Mouse (Mus musculus): ENCODE results near the gene Syt9. TPM values are rescaled to one million over a fixed set of nuclear protein-coding genes. Genes with fewer than 3 reads are reported as not detected.

The Syt9 gene
- polyA plus RNA-seq, 1 experiment from 2014 or later, result 6.9 TPM

DNA sequence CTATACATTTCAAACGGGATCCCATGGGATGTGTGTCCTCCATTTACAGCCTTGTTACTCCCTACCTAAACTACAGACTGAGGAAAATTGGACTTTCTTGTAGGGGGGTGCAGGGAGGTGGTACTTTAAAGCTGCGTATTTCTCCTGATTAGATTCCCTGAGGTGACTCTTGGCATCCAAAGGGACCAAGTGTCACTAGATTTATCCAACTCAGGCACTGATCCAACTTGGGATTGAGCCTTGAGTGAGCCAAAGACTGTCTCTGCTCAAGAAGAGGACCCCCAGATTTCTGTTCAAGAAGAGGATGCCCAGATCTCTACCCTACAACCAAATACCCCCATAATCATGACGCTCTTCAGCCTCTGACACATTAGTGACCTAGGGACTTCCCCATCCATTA lies 66.9 kb downstream of the Syt9 start:
- WGBS, result 86% methylated on average over 3 of the region's 3 CpGs
- no peaks in the 10 kb centered on the region for H3K36me3 ChIP-seq (ENCODE audit: control insufficient read depth, insufficient read depth, low read length)
- no peak for DNase-seq (ENCODE audit: low spot score)
- H3K4me2 ChIP-seq (ENCODE audit: low read length), result no peak overlapping the region
- H3K27ac ChIP-seq (ENCODE audit: low read depth), result no peak overlapping the region
- no peak for ATAC-seq (replicated peaks; ENCODE audit: low FRiP score, low TSS enrichment, low read depth)
- H3K9me3 ChIP-seq (ENCODE audit: control insufficient read depth, low read length), result no peaks in the 10 kb centered on the region
- H3K27me3 ChIP-seq (replicated peaks; ENCODE audit: control insufficient read depth, insufficient read depth, low read length), result no peaks in the 10 kb centered on the region
- H3K9ac ChIP-seq (ENCODE audit: low read length), result no peak overlapping the region
- no peak overlapping the region for H3K4me3 ChIP-seq (ENCODE audit: low read depth, low read length)
- H3K4me1 ChIP-seq (replicated peaks; ENCODE audit: control insufficient read depth, insufficient read depth, low read length), result no peaks in the 10 kb centered on the region

DNA sequence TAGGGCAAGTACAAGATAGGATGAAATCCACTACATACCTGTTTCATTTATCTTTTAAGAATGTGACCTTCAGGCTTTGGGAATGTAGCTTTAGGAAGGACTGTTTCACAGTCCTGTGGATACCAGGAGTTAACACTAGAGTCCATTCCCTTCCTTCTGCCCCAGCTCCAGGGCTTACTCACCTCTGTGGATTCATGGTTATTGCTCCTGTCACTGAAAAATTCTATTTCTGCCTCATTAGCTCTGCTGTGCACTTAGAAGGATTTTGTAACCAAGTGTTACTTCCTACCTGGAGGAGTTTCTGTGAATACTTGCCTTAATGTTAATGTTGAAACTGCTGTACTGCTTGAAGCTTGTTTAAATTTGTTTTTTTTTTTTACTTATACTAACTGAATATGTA lies 74.1 kb downstream of the Syt9 start:
- Histone ChIP-seq H3K27me3 (replicated peaks; ENCODE audit: control insufficient read depth, insufficient read depth, low read length) (no peaks in the 10 kb centered on the region), H3K4me3 (ENCODE audit: low read depth, low read length) (no peak overlapping the region)
- ATAC-seq (replicated peaks; ENCODE audit: low FRiP score, low TSS enrichment, low read depth), result no peak

DNA sequence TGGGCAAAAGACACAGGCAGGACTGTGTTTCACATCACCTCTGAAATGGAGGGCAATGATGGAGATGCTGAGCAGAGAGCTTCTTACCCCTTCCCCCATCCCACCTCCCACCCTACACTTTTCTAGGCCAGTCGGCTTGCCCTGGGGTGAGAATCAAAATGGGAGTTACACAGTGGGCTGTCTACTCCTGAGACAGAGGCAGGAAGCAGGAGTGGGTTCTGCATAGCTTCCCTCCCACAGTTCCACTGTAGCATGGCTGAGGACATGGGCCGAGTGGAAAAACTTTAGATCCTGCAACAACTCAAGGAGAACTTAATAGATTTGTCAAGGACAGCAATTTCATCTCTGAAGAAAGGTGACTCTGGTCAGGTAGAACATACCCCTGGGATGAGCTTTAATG lies 84.1 kb downstream of the Syt9 start:
- no peak overlapping the region for H3K4me3 ChIP-seq (ENCODE audit: low read depth, low read length)
- 69% methylated on average over 2 of the region's 2 CpGs for whole genome bisulfite sequencing
- no peak for DNase-seq (ENCODE audit: low spot score)
- no peaks in the 10 kb centered on the region for H3K4me1 ChIP-seq (replicated peaks; ENCODE audit: control insufficient read depth, insufficient read depth, low read length)
- no peaks in the 10 kb centered on the region for H3K9me3 ChIP-seq (ENCODE audit: control insufficient read depth, low read length)
- no peak for ATAC-seq (replicated peaks; ENCODE audit: low FRiP score, low TSS enrichment, low read depth)
- no peak overlapping the region for H3K4me2 ChIP-seq (ENCODE audit: low read length)
- no peaks in the 10 kb centered on the region for H3K36me3 ChIP-seq (ENCODE audit: control insufficient read depth, insufficient read depth, low read length)
- no peak overlapping the region for H3K9ac ChIP-seq (ENCODE audit: low read length)
- no peak overlapping the region for H3K27ac ChIP-seq (ENCODE audit: low read depth)
- no peaks in the 10 kb centered on the region for H3K27me3 ChIP-seq (replicated peaks; ENCODE audit: control insufficient read depth, insufficient read depth, low read length)

More for the DNA sequence above, 74.1 kb downstream of the Syt9 start:
- no peaks in the 10 kb centered on the region for H3K4me1 ChIP-seq (replicated peaks; ENCODE audit: control insufficient read depth, insufficient read depth, low read length)
- H3K4me2 ChIP-seq (ENCODE audit: low read length), result no peak overlapping the region
- no peaks in the 10 kb centered on the region for H3K9me3 ChIP-seq (ENCODE audit: control insufficient read depth, low read length)
- no peak for DNase-seq (ENCODE audit: low spot score)
- H3K27ac ChIP-seq (ENCODE audit: low read depth), result no peak overlapping the region
- no peak overlapping the region for H3K9ac ChIP-seq (ENCODE audit: low read length)
- H3K36me3 ChIP-seq (ENCODE audit: control insufficient read depth, insufficient read depth, low read length), result no peaks in the 10 kb centered on the region

DNA sequence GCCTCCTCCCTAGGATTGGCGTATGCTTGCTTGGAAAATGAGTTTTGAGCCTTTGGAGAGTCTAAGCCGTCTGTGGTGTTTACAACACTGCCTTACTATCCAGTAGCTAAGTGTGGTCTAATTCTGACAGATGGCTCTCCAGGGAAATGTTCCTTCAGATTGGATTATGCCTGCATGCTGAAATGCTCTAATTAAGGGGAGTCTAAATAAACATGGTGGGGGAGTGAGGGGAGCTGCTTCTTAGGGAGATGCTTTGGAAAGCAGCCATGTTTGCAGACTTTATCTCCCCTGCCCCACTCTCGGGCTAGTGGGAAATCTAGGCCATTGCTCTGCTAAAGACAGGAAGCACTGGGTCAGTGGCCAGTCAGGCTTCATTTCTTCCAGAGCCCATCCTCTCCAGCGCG lies 84.6 kb downstream of the Syt9 start:
- ATAC-seq (replicated peaks; ENCODE audit: low FRiP score, low TSS enrichment, low read depth) (no peak), DNase-seq (ENCODE audit: low spot score) (no peak)
- Histone ChIP-seq H3K4me3 (ENCODE audit: low read depth, low read length) (no peak overlapping the region), H3K4me2 (ENCODE audit: low read length) (no peak overlapping the region), H3K9me3 (ENCODE audit: control insufficient read depth, low read length) (no peaks in the 10 kb centered on the region), H3K9ac (ENCODE audit: low read length) (no peak overlapping the region), H3K27ac (ENCODE audit: low read depth) (no peak overlapping the region), H3K27me3 (replicated peaks; ENCODE audit: control insufficient read depth, insufficient read depth, low read length) (no peaks in the 10 kb centered on the region), H3K36me3 (ENCODE audit: control insufficient read depth, insufficient read depth, low read length) (no peaks in the 10 kb centered on the region), H3K4me1 (replicated peaks; ENCODE audit: control insufficient read depth, insufficient read depth, low read length) (no peaks in the 10 kb centered on the region)
- 34% methylated on average over 5 of the region's 5 CpGs for whole genome bisulfite sequencing

DNA sequence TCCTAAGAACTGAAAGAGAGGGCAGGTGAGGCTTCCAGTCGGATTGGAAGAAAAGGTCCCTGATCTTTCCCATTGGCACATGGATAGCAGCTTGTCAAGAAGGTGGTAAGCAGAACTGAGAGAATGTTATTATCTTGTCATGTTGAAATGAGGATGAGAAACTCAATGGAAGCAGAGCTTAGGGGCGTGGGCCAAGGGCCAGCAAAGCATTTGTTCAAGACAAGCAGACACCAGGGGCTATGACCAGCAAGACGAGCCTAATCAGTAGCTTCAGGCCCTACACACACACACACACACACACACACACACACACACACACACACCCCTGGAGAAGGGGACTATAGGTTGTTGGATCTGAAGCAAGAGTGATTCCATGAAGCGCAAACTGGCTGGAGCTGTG lies 90.6 kb downstream of the Syt9 start:
- Histone ChIP-seq H3K9me3 (ENCODE audit: control insufficient read depth, low read length) (no peaks in the 10 kb centered on the region), H3K27me3 (replicated peaks; ENCODE audit: control insufficient read depth, insufficient read depth, low read length) (no peaks in the 10 kb centered on the region), H3K27ac (ENCODE audit: low read depth) (no peak overlapping the region), H3K4me3 (ENCODE audit: low read depth, low read length) (no peak overlapping the region), H3K9ac (ENCODE audit: low read length) (no peak overlapping the region), H3K4me2 (ENCODE audit: low read length) (no peak overlapping the region), H3K36me3 (ENCODE audit: control insufficient read depth, insufficient read depth, low read length) (no peaks in the 10 kb centered on the region), H3K4me1 (replicated peaks; ENCODE audit: control insufficient read depth, insufficient read depth, low read length) (no peaks in the 10 kb centered on the region)
- no peak for DNase-seq (ENCODE audit: low spot score)
- 85% methylated on average over 4 of the region's 4 CpGs for WGBS
- no peak for ATAC-seq (replicated peaks; ENCODE audit: low FRiP score, low TSS enrichment, low read depth)

DNA sequence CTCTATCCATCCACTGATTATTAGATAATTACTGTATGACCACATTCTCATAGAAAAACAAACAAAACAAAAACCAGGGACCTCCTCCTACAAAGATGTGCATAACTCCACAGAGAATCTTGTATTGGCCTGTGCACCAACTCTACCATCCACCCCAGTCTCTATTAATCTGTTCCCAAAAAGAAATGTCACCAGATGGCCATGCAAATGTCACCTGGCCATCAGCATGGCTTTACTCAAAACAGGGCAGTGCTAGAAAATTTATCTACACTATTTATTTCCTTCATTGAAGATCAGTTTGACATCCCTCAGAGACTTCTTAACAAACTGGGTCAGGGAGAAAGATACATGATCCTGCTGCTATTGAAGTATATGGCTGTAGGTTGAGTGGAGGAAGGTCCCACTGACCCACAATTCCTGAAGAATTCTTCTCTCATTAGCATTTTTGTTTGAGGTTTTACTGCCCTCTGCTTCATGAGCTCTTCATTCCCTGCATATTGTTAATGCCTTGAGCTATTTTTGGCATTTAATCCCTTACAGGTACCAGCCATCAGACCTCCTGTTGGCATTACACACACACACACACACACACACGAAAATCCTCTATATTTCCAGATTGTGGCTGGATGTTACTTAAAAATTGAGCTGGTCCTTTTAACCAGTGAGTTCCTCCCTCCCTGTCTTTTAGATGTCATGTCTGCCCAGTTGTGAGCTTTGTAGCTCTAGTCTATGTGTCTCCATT lies 91.3 kb downstream of the Syt9 start:
- WGBS, result 79% methylated on average over 1 of the region's 1 CpGs
- H3K4me2 ChIP-seq (ENCODE audit: low read length), result no peak overlapping the region
- H3K27ac ChIP-seq (ENCODE audit: low read depth), result no peak overlapping the region
- H3K4me1 ChIP-seq (replicated peaks; ENCODE audit: control insufficient read depth, insufficient read depth, low read length), result no peaks in the 10 kb centered on the region
- ATAC-seq (replicated peaks; ENCODE audit: low FRiP score, low TSS enrichment, low read depth) (no peak), DNase-seq (ENCODE audit: low spot score) (no peak)
- no peak overlapping the region for H3K9ac ChIP-seq (ENCODE audit: low read length)
- H3K36me3 ChIP-seq (ENCODE audit: control insufficient read depth, insufficient read depth, low read length), result no peaks in the 10 kb centered on the region
- H3K27me3 ChIP-seq (replicated peaks; ENCODE audit: control insufficient read depth, insufficient read depth, low read length), result no peaks in the 10 kb centered on the region
- no peak overlapping the region for H3K4me3 ChIP-seq (ENCODE audit: low read depth, low read length)
- H3K9me3 ChIP-seq (ENCODE audit: control insufficient read depth, low read length), result no peaks in the 10 kb centered on the region

DNA sequence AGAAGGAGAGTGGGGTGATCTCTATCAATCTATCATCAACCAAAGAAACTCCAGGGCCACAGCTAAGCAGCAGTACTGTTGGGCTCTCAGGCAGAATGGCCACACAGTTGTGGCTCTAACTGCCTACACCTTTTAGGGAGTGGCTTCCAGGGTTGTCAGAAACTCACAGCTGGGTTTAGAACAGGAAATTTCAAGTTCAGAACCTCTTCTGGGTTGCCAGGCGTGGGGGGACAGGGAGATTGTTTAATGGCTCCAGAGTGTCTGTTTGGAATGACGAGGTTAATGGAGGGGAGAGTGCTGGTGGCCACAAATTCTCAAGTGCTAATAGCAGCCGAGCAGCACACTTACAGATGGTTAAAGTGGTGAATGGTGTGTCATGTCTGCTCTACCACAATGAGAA lies 92.4 kb downstream of the Syt9 start:
- H3K27ac ChIP-seq (ENCODE audit: low read depth), result no peak overlapping the region
- no peaks in the 10 kb centered on the region for H3K4me1 ChIP-seq (replicated peaks; ENCODE audit: control insufficient read depth, insufficient read depth, low read length)
- H3K4me2 ChIP-seq (ENCODE audit: low read length), result no peak overlapping the region
- H3K9ac ChIP-seq (ENCODE audit: low read length), result no peak overlapping the region
- DNase-seq (ENCODE audit: low spot score), result no peak
- H3K9me3 ChIP-seq (ENCODE audit: control insufficient read depth, low read length), result no peaks in the 10 kb centered on the region
- H3K4me3 ChIP-seq (ENCODE audit: low read depth, low read length), result no peak overlapping the region
- 15% methylated on average over 3 of the region's 3 CpGs for whole genome bisulfite sequencing
- no peaks in the 10 kb centered on the region for H3K27me3 ChIP-seq (replicated peaks; ENCODE audit: control insufficient read depth, insufficient read depth, low read length)
- no peak for ATAC-seq (replicated peaks; ENCODE audit: low FRiP score, low TSS enrichment, low read depth)
- H3K36me3 ChIP-seq (ENCODE audit: control insufficient read depth, insufficient read depth, low read length), result no peaks in the 10 kb centered on the region

DNA sequence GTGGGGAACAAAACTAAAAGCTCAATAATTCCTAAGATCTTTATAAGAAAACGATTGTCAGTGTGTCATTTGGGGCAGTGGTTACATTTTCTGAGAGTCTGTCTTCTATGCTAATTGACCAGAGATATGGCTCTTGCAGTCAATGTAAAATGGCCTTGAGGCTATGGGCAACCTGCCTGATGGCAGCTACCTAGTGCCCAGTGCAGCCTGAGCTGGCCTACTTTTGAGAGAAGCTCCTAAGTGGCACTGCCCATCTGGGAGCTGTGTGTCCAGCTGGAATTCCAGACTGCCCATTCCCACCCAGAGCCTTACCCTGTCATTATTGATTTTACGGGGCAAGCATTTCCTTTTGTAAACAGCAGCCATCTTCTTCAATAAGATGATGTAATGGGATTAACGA lies 94.6 kb downstream of the Syt9 start:
- no peaks in the 10 kb centered on the region for H3K4me1 ChIP-seq (replicated peaks; ENCODE audit: control insufficient read depth, insufficient read depth, low read length)

More for the DNA sequence above, 94.6 kb downstream of the Syt9 start:
- Histone ChIP-seq H3K27ac (ENCODE audit: low read depth) (no peak overlapping the region), H3K36me3 (ENCODE audit: control insufficient read depth, insufficient read depth, low read length) (no peaks in the 10 kb centered on the region), H3K9ac (ENCODE audit: low read length) (no peak overlapping the region), H3K4me2 (ENCODE audit: low read length) (no peak overlapping the region), H3K9me3 (ENCODE audit: control insufficient read depth, low read length) (no peaks in the 10 kb centered on the region), H3K4me3 (ENCODE audit: low read depth, low read length) (no peak overlapping the region), H3K27me3 (replicated peaks; ENCODE audit: control insufficient read depth, insufficient read depth, low read length) (no peaks in the 10 kb centered on the region)
- WGBS, result 69% methylated on average over 3 of the region's 3 CpGs
- DNase-seq (ENCODE audit: low spot score) (no peak), ATAC-seq (replicated peaks; ENCODE audit: low FRiP score, low TSS enrichment, low read depth) (no peak)
